Mouse (Mus musculus): ENCODE results near the gene Rnf224.

- TF ChIP-seq CTCF (IDR thresholded peaks at IDR 0.05 in 2 of 3, conservative IDR thresholded peaks at IDR 0.05 in 1 of 3; ENCODE audit: control insufficient read depth in 1 of 3, insufficient read depth in 1 of 3, low read depth in 2 of 3, low read length in 3 of 3, poor library complexity in 1 of 3, severe bottlenecking in 1 of 3) (no peak), ZC3H11A (IDR thresholded peaks at IDR 0.05; ENCODE audit: low read depth, low read length) (no peak), EP300 (IDR thresholded peaks at IDR 0.05; ENCODE audit: low read depth in 1 of 2, low read length in 2 of 2) (no peak), SMC3 (IDR thresholded peaks at IDR 0.05; ENCODE audit: low read depth, low read length) (no peak), POLR2A (IDR thresholded peaks at IDR 0.05; ENCODE audit: control insufficient read depth in 1 of 2, insufficient read depth in 1 of 2, low read depth in 1 of 2, low read length in 2 of 2, poor library complexity in 1 of 2) (no peak), E2F4 (IDR thresholded peaks at IDR 0.05; ENCODE audit: borderline replicate concordance, low read depth, low read length) (no peak), USF2 (IDR thresholded peaks at IDR 0.05; ENCODE audit: borderline replicate concordance in 1 of 2, insufficient read depth in 1 of 2, low read depth in 1 of 2, low read length in 2 of 2) (no peak)
Measured at GRCm38 (mm10) chr2:25285551-25285950, 49.0 kb upstream of the Rnf224 start.
